Mouse (Mus musculus): ENCODE results near the gene Lrrfip1. TPM values are rescaled to one million over a fixed set of nuclear protein-coding genes. Genes with fewer than 3 reads are reported as not detected.

The Lrrfip1 gene
- polyA plus RNA-seq, 1 experiment = 51.9 TPM

GRCm38 (mm10) chr1:91097283-91097834 is 98.8 kb downstream of the Lrrfip1 start:
- 76% methylated on average over 11 of the region's 11 CpGs for WGBS
- no peak overlapping the region for H3K27ac ChIP-seq (ENCODE audit: control insufficient read depth, insufficient read depth, low read depth, low read length, poor library complexity)
- peaks cover 14% of the 10 kb centered on the region for H3K4me1 ChIP-seq (ENCODE audit: control insufficient read depth, insufficient read depth, low read length)
- TF ChIP-seq CTCF (IDR thresholded peaks at IDR 0.05; ENCODE audit: control insufficient read depth, insufficient read depth, low read length) (no peak), POLR2A (IDR thresholded peaks at IDR 0.05; ENCODE audit: borderline replicate concordance, control insufficient read depth, low read depth, low read length) (no peak)
- no peak overlapping the region for H3K4me3 ChIP-seq (replicated peaks; ENCODE audit: control insufficient read depth, low read depth, low read length)

DNA sequence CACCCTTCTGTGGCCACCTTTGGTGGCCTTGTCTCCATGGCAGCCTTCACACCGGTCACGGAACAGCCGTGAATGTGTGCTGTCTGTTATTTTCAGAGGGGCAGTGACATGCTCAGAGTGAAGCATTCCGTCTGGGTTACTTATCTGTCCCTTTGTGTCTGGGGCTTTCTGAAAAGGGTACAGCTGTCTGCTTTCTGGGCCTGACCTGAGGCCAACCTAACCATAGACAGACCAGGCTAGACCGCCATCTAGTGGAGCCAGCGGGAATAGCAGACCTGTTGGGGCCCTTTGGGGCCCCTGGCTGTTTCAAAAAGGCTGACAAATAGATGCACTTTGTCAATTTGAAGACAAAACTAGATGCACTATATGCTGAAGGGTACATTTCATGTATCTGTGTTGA is 100.3 kb downstream of the Lrrfip1 start:
- H3K27ac ChIP-seq (ENCODE audit: control insufficient read depth, insufficient read depth, low read depth, low read length, poor library complexity) = no peak overlapping the region
- H3K4me1 ChIP-seq (ENCODE audit: control insufficient read depth, insufficient read depth, low read length) = peaks cover 8% of the 10 kb centered on the region; the same call in 1 of the 2 replicates
- H3K4me3 ChIP-seq (replicated peaks; ENCODE audit: control insufficient read depth, low read depth, low read length) = no peak overlapping the region
- peak; percentile 90 for TF ChIP-seq CTCF (IDR thresholded peaks at IDR 0.05; ENCODE audit: control insufficient read depth, insufficient read depth, low read length)
- no peak for TF ChIP-seq POLR2A (IDR thresholded peaks at IDR 0.05; ENCODE audit: borderline replicate concordance, control insufficient read depth, low read depth, low read length)
- 16% methylated on average over 6 of the region's 6 CpGs for WGBS

- H3K4me3 ChIP-seq (replicated peaks; ENCODE audit: control insufficient read depth, low read depth, low read length) = no peak overlapping the region
- H3K27ac ChIP-seq (ENCODE audit: control insufficient read depth, insufficient read depth, low read depth, low read length, poor library complexity) = no peak overlapping the region
- no peaks in the 10 kb centered on the region; the same call in 1 of the 2 replicates for H3K4me1 ChIP-seq (ENCODE audit: control insufficient read depth, insufficient read depth, low read length)
- 80% methylated on average over 11 of the region's 11 CpGs for WGBS
- TF ChIP-seq POLR2A (IDR thresholded peaks at IDR 0.05; ENCODE audit: borderline replicate concordance, control insufficient read depth, low read depth, low read length) (no peak), CTCF (IDR thresholded peaks at IDR 0.05; ENCODE audit: control insufficient read depth, insufficient read depth, low read length) (no peak)
Observed at GRCm38 (mm10) chr1:91101709-91102440, 103.3 kb downstream of the Lrrfip1 start.

GRCm38 (mm10) chr1:91103366-91103983 is 104.9 kb downstream of the Lrrfip1 start:
- TF ChIP-seq POLR2A (IDR thresholded peaks at IDR 0.05; ENCODE audit: borderline replicate concordance, control insufficient read depth, low read depth, low read length) (no peak), CTCF (IDR thresholded peaks at IDR 0.05; ENCODE audit: control insufficient read depth, insufficient read depth, low read length) (no peak)
- Histone ChIP-seq H3K27ac (ENCODE audit: control insufficient read depth, insufficient read depth, low read depth, low read length, poor library complexity) (no peak overlapping the region), H3K4me1 (ENCODE audit: control insufficient read depth, insufficient read depth, low read length) (no peaks in the 10 kb centered on the region), H3K4me3 (replicated peaks; ENCODE audit: control insufficient read depth, low read depth, low read length) (no peak overlapping the region)
- 85% methylated on average over 15 of the region's 15 CpGs for WGBS

DNA sequence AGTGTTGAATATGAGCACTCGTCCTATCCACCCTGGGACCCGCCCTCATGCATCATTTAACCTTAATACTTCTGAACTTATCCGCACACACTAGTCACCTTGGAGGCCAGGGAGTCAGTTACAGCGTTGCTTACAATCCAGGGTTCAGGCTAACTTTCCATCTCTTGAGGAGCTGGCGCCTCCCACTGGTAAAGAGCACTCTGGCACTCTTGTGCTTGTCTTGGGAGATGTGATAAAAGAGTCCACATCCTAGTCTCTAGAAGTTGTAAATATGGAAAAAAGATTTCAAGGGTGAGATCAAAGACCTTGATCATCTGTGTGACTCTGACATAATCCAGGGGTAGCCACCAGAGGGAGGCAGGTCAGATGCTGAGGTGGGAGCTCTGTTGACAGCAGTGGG is 109.0 kb downstream of the Lrrfip1 start:
- no peak for TF ChIP-seq POLR2A (IDR thresholded peaks at IDR 0.05; ENCODE audit: borderline replicate concordance, control insufficient read depth, low read depth, low read length)
- TF ChIP-seq CTCF (IDR thresholded peaks at IDR 0.05; ENCODE audit: control insufficient read depth, insufficient read depth, low read length) = peak; percentile 21; the same call in 1 of the 2 replicates
- 72% methylated on average over 5 of the region's 5 CpGs for WGBS
- no peak overlapping the region for H3K4me3 ChIP-seq (replicated peaks; ENCODE audit: control insufficient read depth, low read depth, low read length)
- no peak overlapping the region for H3K27ac ChIP-seq (ENCODE audit: control insufficient read depth, insufficient read depth, low read depth, low read length, poor library complexity)
- H3K4me1 ChIP-seq (ENCODE audit: control insufficient read depth, insufficient read depth, low read length) = no peaks in the 10 kb centered on the region

- H3K4me1 ChIP-seq (ENCODE audit: control insufficient read depth, insufficient read depth, low read length) = no peaks in the 10 kb centered on the region
- H3K27ac ChIP-seq (ENCODE audit: control insufficient read depth, insufficient read depth, low read depth, low read length, poor library complexity) = no peak overlapping the region
- H3K4me3 ChIP-seq (replicated peaks; ENCODE audit: control insufficient read depth, low read depth, low read length) = no peak overlapping the region
- no peak for TF ChIP-seq POLR2A (IDR thresholded peaks at IDR 0.05; ENCODE audit: borderline replicate concordance, control insufficient read depth, low read depth, low read length)
- no peak for TF ChIP-seq CTCF (IDR thresholded peaks at IDR 0.05; ENCODE audit: control insufficient read depth, insufficient read depth, low read length)
- 73% methylated on average over 4 of the region's 4 CpGs for WGBS
Observed at GRCm38 (mm10) chr1:91109302-91109701, 110.8 kb downstream of the Lrrfip1 start.

GRCm38 (mm10) chr1:91112171-91112570 is 113.6 kb downstream of the Lrrfip1 start:
- Histone ChIP-seq H3K4me1 (ENCODE audit: control insufficient read depth, insufficient read depth, low read length) (no peaks in the 10 kb centered on the region), H3K4me3 (replicated peaks; ENCODE audit: control insufficient read depth, low read depth, low read length) (no peak overlapping the region), H3K27ac (ENCODE audit: control insufficient read depth, insufficient read depth, low read depth, low read length, poor library complexity) (no peak overlapping the region)
- WGBS = 89% methylated on average over 14 of the region's 14 CpGs
- TF ChIP-seq CTCF (IDR thresholded peaks at IDR 0.05; ENCODE audit: control insufficient read depth, insufficient read depth, low read length) = no peak
- no peak for TF ChIP-seq POLR2A (IDR thresholded peaks at IDR 0.05; ENCODE audit: borderline replicate concordance, control insufficient read depth, low read depth, low read length)

DNA sequence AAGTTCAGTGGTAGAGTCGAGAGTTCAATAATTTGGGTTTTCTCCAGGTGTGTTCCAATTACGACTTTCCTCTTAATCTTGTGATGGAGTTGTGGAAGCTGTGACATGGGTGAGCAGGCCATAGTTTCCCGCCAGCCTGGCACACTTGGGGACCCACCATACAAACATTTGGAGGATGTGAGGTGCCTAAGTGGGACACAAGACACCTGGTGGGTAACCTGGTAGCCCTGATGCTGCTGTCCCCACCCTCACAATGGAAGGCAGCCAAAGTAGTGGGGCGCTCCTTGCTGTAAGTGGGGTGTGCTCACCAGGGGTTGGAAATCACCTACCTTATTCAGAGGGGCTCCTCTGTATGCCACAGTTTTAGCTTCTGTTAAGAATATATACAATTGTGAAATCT is 114.1 kb downstream of the Lrrfip1 start:
- WGBS = 85% methylated on average over 4 of the region's 4 CpGs
- Histone ChIP-seq H3K27ac (ENCODE audit: control insufficient read depth, insufficient read depth, low read depth, low read length, poor library complexity) (no peak overlapping the region), H3K4me1 (ENCODE audit: control insufficient read depth, insufficient read depth, low read length) (no peaks in the 10 kb centered on the region), H3K4me3 (replicated peaks; ENCODE audit: control insufficient read depth, low read depth, low read length) (no peak overlapping the region)
- TF ChIP-seq POLR2A (IDR thresholded peaks at IDR 0.05; ENCODE audit: borderline replicate concordance, control insufficient read depth, low read depth, low read length) (no peak), CTCF (IDR thresholded peaks at IDR 0.05; ENCODE audit: control insufficient read depth, insufficient read depth, low read length) (no peak)

All from bone marrow, adult 2 months (tissue).